Mouse (Mus musculus) hindlimb bud, embryonic 11.5 days (tissue): ENCODE data around the gene Mrto4.
"Not testable (repeated sequence)": the region's sequence is repeated elsewhere in the genome, so short reads cannot be mapped to it uniquely, and the experiment has no call there.

Source experiments
- DNase-seq: peaks from one replicate; pipeline ENCODE4 v3.0.0-alpha.2; 2012; ENCODE audit warnings: low read depth, low spot score; ENCODE audit errors: extremely low spot score

The Mrto4 gene

DNA sequence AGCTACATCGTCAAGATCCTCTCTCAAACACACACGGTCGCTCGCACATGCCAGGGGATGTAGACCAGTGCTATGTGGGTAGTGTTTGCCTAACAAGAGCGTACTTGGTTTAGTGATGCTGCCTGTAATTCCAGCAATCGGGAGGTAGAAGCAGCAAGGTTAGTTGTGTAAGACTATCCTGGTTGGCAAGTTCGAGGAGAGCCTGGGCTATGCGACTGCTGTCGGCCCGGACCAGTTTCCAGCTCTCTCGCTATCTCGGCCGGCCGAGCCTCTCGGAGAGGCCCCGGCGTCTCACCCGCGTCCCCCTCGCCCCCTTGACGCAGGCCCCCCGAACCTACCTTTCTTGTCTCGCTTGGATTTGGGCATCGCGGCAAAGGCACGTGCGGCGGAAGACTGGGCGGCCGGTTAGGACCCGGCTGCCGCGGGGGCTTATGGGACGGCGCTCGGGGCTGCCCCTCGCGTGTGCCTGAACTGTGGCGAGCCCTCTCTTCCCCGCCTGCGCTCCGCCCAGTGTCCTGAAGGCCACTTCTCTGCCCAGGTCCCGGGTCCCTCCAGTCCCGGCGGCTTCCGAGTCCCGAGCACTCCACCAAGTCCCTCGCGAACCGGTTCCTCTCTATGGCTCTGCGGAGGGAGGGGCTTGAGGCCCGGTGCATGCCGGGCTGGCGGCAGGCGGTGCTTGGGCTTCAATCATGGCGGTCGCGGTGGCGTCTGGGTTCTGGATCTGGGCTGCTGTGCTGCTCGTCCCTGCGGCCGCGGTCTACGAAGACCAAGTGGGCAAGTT is at the start of gene Mrto4, which contains the start of the genes Emc1 and Ubr4:
Gene Mrto4 (minus strand): TSS at position 646 of the 781 bp plus-strand sequence.
Gene Emc1 (plus strand): TSS at position 657 of the 781 bp plus-strand sequence.
Gene Ubr4 (plus strand): TSS at position 679 of the 781 bp plus-strand sequence.
- DNase-seq: no peak

DNA sequence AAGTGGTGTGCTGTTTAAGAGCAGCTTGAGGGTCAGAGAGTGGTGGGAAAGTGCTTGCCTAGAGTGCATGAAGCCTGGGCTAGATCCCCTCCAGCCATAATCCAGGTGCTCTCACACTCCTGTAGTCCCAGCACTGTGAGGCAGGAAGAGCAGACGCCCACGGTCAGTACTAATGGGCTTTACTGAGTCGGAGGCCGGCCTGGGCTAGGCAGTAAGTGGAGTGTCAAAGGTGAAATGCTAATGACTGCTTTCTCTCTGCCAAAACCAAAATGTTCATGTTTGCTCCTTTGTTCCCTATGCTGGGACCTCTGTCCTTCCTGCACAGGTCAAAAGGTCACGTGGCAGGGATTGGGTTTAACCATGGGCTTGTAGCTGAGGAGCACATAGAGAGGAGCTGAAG is 48.1 kb upstream of the Mrto4 start:
- DNase-seq: no peak

DNA sequence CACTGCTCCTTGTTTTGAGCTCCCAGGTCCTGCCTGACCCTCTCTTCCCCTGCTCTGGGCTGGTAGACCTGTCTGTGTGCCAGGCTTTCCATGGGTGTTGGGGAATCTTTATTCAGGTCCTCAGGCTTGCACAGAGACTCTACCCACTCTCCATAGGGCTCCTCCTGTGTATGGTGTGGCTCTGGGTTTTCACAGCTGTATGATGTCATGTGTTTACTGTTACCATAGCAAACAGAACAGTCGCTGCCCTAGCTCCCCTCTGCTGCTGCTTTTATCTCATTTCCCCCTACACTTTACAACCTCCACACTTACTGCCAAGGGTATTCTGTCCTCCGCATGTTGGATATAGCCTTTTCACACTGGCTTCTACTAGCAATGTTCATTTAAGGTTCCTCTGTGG is 43.1 kb upstream of the Mrto4 start:
- DNase-seq: no peak

DNA sequence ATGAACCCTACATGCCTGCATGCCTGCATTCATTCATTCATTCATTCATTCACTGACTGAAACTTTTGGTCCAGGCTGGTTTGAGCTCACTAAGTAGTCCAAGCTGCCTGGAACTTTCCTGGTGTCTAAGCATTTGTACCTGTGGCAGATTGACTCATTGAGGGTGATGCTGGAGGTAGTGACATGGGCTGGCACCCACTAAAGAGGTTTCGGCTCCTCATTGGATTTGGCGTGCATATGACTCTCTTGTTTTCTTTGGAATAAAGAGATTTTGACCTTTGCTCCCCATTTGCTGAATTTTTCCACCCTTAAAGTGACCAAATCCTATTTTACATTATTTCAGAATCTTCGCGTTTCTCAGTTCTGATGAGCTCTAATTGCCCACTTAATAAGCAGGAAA is 37.2 kb upstream of the Mrto4 start:
- no peak for DNase-seq

DNA sequence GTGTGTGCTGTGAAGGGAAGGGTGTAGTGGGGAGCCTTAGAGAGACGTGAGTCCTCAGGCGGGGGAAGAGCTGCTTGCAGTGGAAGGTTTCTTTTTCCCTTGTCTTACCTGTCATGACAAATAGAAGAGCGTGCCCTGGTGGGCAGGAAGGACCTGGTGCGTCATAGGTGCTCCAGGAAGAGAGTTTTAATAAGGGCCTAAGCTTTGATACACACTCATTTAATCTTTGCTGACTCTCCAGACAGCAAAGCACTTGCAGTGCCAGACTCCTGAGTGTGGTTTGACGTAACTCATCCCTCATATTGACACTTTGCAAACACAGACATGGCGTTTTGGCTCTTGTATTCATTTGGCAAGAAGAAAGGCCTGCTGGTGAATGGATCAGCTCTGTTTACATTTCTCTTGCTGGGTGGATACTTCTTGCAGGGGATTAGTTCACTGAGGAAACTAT is 34.5 kb upstream of the Mrto4 start:
- no peak for DNase-seq

DNA sequence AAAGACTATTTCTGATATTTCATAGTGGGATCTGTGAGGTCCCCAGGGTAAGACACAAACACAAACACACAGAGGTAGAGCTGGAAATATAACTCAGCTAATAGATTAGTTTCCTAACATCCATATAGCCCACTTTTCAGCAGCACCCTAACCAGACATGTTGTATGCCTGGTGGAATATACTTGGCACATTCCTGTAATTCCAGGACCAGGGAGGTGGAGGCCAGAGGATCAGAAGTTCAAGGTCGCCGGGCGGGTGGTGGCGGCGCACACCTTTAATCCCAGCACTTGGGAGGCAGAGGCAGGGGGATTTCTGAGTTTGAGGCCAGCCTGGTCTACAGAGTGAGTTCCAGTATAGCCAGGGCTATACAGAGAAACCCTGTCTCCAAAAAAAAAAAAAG is 33.5 kb upstream of the Mrto4 start:
- not testable (repeated sequence) for DNase-seq

DNA sequence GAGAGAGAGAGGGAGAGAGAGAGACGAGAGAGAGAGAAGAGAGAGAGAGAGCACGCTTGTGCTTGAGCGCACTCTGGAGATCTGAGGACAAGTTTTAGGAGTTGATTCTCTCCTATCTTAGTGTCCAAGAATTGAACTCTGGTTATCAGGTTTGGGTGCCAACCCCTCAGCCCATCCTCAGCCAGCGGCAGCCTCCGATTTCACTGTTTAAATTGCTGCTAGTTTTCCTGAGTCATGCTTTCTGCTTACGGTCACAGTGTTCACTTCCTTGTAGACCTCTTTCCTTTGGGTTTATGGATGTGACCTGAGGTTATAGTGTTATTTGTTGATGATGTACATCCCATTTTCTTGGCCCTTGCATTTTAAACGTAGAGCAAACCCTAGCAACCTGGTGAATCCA is 29.9 kb upstream of the Mrto4 start:
- DNase-seq: no peak

DNA sequence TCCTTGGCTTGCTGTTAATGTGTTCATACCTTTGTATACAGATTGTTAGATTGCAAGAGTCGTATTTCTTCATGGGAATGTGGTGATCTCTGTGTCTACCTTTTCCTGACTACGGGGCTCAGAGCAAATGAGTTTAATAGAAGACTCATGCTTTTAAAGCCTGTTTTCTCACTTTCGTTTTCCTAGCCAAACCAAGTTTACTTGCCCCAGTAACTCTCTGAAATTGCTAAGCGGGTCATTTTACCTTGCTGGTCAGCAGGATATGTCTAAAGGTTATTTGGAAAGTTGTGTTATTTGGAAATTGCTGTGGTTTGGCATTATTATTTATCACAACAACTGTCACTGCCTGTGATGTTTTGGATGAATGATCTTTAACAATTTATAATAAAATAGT is 29.1 kb upstream of the Mrto4 start:
- DNase-seq: no peak

DNA sequence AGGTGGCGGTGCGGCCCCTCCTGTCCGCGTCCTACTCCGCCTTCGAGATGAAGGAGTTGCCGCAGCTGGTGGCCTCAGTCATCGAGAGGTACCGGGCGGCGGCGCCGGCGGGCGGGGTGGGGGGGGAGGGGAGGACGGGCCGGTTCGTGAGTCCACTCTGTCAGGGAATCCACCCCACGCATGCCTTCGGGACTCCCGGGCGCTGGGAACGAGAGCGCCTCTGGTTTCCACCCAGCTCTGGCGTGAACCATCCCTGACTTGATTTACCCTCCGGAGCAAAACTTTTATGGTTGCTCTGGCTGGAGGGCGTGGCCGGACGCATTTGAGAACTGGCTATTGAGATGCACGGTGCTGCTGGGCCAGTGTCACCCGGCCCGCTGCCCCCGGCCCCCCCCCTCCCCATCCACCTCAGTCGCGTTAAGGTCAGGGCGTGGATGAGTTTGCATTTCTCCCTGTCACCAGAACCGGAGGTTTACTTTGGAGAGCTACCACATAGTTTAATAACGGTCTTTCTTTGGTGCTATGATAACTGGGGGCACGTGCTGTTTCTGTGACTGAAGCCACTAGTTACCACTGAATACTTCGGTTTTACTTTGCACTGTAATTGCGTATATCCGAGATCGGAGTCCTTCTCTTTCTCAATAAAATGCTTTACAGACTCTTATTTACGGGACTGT is 28.5 kb upstream of the Mrto4 start:
- no peak for DNase-seq

DNA sequence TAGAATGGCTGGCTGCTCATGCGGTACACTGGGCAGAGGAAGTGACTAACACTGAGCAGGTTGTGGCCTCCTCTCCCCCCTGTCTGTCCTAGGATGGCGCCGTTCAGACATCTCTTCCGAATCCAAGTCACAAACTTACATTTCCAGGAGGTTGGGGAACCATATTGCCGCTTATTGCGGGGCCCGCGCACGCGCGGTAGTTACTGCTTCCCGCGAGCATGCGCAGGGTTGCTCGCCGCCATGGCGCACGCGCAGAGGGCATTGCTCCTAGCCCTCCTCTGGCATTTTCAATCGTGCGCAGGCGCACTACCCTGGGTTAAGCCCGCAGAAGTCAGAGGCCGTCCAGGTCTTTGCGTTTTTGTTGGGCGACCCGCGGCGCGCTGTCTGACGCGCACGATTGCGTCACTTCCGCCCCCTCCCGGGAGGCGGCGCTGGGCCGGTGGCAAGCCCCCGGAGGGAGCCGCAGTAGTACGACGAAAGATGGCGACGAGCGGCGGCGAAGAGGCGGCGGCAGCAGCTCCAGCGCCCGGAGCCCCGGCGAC is 27.9 kb upstream of the Mrto4 start:
- peak; percentile 99 for DNase-seq

DNA sequence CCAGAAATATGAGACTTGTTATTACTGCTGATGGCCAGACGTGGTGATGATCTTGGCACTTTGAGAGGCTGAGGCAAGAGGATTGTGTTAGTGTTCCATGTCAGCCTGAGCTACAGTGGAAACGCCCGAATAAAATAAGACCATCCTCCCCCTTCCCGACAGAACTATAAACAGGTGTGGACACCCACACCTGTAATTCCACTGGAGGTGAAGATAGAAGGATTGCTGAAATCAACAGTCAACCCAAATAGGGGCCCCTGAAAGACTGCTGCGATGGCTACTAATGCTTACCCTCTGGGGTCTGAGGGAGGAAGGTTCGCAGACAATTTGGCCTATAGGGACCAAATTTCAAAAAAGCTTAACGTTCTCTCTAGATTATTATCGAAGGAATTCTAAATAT is 27.3 kb upstream of the Mrto4 start:
- no peak for DNase-seq

DNA sequence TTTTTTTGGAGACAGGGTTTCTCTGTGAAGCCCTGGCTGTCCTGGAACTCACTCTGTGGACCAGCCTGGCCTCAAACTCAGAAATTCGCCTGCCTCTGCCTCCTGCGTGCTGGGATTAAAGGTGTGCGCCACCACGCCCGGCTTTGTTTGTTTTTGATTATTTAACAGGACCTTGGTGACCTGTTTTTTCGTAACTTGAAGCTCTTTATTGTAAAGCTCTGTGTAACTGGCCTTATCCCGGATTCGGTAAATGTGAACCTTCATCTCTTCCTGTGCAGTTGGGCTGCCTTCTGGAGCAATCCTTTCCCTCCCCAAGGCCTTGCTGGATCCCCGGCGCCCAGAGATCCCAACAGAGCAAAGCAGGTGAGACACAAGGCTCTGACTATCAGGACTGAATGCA is 21.2 kb upstream of the Mrto4 start:
- DNase-seq: no peak

DNA sequence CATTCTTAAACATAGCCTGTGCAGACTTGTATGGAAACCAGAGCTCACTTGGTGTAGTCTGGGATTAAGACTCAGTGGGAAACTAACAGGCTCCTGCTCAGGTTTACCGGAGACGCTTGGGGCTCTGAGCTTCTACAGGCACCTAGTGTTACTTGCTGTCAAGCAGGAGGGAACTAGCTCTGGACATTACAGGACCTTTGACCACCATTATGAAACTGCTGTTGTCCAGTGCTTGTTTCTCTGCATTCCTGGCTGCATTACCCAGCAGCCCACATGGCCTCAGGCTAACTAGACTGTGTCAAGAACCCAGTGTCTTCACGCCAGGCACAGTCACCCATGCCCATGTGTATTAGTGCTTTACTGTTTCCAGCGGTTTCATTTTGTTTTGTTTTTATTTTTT is 20.8 kb upstream of the Mrto4 start:
- no peak for DNase-seq

DNA sequence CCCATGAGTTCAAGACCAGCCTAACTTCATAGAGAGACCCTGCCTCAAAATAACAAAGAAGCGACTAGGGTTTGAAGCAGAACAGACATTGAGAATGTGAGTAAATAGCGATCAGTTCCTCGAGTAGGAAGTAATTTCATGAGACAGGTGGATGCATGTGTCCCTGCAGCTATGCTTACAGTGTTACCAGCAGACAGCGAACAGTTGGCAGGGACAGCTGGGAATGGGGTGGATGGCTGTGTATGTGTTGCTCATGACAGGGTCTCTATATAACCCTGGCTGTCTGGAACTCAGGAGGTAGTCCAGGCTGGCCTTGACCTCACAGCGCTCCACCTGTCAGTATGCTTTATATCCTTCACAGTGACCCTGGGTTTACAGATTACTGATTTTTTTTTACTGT is 15.7 kb upstream of the Mrto4 start:
- no peak for DNase-seq

DNA sequence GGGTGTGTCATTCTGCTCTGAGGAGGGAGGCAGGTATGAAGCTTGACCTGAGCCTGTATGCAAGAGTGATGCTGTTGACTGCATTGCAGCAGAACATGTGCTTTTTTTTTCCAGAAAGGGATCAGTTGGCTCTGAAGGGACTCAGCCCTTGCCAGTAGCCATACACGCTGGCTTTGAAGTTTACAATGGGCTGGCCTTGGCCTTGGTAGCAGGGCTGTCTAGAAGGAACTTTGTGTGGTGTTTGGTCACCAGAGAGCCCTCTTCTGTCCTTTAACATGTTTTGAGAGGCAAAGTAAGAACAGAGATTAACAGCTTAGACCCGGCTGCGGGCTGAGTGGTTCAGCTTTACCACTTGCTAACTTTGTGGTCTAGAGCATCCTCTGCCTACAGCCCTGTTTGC is 15.0 kb upstream of the Mrto4 start:
- no peak for DNase-seq

DNA sequence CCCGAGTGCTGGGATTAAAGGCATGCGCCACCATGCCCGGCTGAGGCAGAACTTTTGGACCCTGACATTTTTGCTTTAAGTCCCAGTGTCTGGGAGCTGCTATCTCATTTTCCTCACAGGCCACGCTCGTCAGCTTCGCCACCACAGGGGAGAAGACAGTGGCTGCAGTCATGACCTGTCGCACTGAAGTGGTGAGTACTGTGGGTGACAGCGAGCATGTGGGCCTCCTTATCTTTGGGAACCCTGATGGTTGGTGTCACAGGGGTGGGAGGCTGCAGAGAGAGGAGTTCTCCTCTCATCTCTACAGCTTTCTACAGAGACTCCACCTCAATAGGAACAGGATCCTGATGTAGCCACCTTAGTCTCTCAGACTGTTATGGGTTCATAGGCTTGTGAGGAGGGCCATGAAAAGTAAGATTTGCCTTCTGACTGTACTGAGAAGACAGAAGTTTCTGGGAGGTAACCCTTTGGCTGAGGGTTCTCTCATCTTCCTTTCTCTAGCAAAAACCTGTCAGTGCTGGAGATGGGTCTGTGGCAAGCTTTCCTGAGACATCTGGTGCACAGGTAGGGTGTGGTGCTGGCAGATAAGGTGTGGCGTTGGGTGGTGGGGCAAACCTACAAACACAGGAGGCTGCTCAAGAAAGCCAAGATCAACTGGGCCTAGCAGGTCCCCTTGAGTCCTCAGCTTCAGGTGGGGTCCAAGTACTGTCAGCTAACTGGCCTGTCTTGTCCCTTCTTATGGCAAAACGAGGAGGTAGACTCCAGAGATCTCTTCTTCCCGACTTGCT is 8.6 kb upstream of the Mrto4 start:
- no peak for DNase-seq

DNA sequence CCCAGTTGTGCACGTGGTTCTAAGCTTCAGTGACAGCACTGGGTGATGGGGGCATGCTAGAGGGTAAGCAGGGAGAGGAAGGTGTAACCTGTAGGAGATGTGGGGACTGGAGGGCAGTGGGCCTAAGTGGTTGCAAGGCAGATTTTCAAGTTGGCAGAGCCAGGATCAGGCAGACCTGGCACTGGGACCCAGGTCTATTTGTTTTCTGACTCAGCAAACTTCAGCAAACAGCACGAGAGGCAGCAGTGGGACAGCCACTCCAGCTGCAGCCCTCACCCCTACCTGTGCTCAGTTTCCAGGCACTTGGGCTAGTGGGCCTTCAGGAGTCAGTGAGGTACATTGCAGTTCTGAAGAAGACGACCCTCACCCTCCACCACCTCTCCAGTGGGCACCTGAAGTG is 4.8 kb upstream of the Mrto4 start:
- DNase-seq: no peak

DNA sequence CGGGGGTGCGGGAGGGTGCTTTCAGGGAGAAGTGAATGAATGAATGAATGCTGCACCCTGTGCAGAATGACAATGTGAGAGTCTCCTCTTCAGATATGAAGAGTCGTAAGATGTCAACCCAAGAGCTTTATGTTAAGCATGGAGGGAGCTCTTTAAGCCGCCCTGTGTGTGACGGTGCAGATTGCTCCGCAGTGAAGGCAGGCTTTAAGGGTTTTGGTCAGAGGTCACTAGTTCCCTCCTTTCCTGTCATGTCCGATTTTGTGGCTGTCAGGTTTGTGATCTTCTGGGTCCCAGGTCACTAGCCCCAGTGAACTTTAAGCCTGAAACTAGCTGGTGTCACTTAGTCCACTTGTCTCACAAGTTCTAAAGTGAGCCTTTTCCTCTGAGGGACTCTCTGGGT is 456 bp upstream of the Mrto4 start:
- no peak for DNase-seq

DNA sequence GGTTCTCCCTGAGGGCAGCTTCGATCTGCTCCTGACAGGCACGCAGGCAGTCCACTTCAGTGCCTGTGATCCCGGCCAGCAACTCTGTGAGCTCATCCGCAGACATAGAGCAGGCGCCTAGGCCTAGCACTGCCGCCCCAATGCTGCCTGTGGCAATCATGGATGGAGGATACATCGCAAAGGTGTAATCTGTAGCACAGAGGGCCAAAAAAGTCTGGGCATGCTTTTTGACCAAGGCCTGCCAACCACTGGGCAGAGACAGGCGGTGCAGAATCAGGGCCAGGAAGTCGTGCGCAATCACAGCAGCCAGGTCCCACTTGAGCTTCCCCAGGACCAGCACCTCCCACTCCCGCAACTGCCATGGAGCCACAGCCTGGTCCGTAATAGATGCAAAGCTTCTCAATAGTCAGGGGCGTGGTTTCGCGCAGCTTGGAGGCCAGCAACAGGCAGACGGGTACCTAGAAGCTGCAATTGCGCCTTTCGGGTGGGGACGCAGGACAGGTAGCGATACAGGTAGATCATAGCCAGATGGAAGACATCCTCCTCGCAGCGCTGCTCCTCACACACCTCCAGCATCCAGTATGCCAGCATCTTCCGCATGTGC is 6.9 kb downstream of the Mrto4 start:
- no peak for DNase-seq

DNA sequence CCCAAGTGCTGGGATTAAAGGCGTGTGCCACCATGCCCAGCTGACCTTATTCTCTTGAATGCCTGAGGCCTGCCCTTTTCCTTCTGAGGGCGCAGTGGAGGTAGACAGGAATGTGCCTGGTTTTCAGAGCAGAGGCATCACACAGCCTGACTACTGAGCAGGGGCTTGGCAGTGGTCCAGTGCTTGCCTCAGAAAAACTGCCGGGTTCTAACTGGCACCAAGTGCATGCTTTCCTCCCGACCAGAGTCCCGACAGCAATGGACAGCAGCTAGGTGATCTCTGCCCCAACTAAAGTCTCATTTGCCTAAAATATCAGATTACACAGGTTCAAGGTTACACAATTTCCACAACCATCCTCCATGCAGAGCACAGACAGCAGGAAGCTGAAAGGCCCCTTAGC is 8.7 kb downstream of the Mrto4 start:
- DNase-seq: no peak
